Mouse (Mus musculus): ENCODE results near the gene Olfr1330. TPM values are rescaled to one million over a fixed set of nuclear protein-coding genes. Genes with fewer than 3 reads are reported as not detected.
"Not testable (repeated sequence)": the region's sequence is repeated elsewhere in the genome, so short reads cannot be mapped to it uniquely, and the experiment has no call there.

Olfr1330 gene
- polyA plus RNA-seq (2015; fragmentation: Nextera tagmentation; extraction: Ambion mirVana), result 0.06 and 0.08 TPM in 2 replicates

- no peak within 1 kb of the TSS for H3K4me3 ChIP-seq
- WGBS, result 82% methylated on average over 1 of the region's 1 CpGs
- H3K4me2 ChIP-seq, result no peak within 1 kb of the TSS
- ATAC-seq (replicated peaks; ENCODE audit: insufficient number of reproducible peaks, insufficient read depth, low FRiP score, low read depth), result no peak
- no peaks in the 10 kb centered on the region for H3K36me3 ChIP-seq
- no peaks in the 10 kb centered on the region for H3K4me1 ChIP-seq (replicated peaks)
- no peak within 1 kb of the TSS for H3K27ac ChIP-seq
- H3K9me3 ChIP-seq (replicated peaks), result no peaks in the 10 kb centered on the region
- H3K9ac ChIP-seq, result no peak within 1 kb of the TSS
- H3K27me3 ChIP-seq, result no peaks in the 10 kb centered on the region
These were observed at the start of gene Olfr1330 for GRCm38 (mm10) chr4:118888297-118888696. TSS of gene Olfr1330 (plus strand) at chr4:118888597.

GRCm38 (mm10) chr4:118861791-118862190, 26.6 kb upstream of the Olfr1330 start:
- 89% methylated on average over 1 of the region's 1 CpGs for WGBS
- Histone ChIP-seq H3K4me2 (no peak overlapping the region), H3K9ac (no peak overlapping the region), H3K4me1 (replicated peaks) (peaks cover 3% of the 10 kb centered on the region; the same call in 1 of the 2 replicates), H3K4me3 (no peak overlapping the region), H3K36me3 (no peaks in the 10 kb centered on the region), H3K9me3 (replicated peaks) (no peaks in the 10 kb centered on the region), H3K27ac (no peak overlapping the region), H3K27me3 (no peaks in the 10 kb centered on the region)
- ATAC-seq (replicated peaks; ENCODE audit: insufficient number of reproducible peaks, insufficient read depth, low FRiP score, low read depth), result no peak

GRCm38 (mm10) chr4:118862704-118863103, 25.7 kb upstream of the Olfr1330 start:
- no peak overlapping the region for H3K9ac ChIP-seq
- ATAC-seq (replicated peaks; ENCODE audit: insufficient number of reproducible peaks, insufficient read depth, low FRiP score, low read depth), result no peak
- H3K27me3 ChIP-seq, result no peaks in the 10 kb centered on the region
- no peak overlapping the region for H3K4me3 ChIP-seq
- no peaks in the 10 kb centered on the region for H3K36me3 ChIP-seq
- no peak overlapping the region for H3K27ac ChIP-seq
- H3K4me2 ChIP-seq, result no peak overlapping the region
- H3K9me3 ChIP-seq (replicated peaks), result no peaks in the 10 kb centered on the region
- WGBS, result 51% methylated on average over 4 of the region's 4 CpGs
- peaks cover 3% of the 10 kb centered on the region; the same call in 1 of the 2 replicates for H3K4me1 ChIP-seq (replicated peaks)

- Histone ChIP-seq H3K36me3 (no peaks in the 10 kb centered on the region), H3K4me1 (replicated peaks) (peaks cover 8% of the 10 kb centered on the region; the same call in 1 of the 2 replicates), H3K4me3 (no peak within 1 kb of the TSS), H3K27ac (no peak within 1 kb of the TSS), H3K27me3 (no peaks in the 10 kb centered on the region), H3K4me2 (no peak within 1 kb of the TSS), H3K9me3 (replicated peaks) (no peaks in the 10 kb centered on the region), H3K9ac (no peak within 1 kb of the TSS)
- WGBS, result 95% methylated on average over 1 of the region's 1 CpGs
- ATAC-seq (replicated peaks; ENCODE audit: insufficient number of reproducible peaks, insufficient read depth, low FRiP score, low read depth), result no peak
These were observed 24.0 kb upstream of the Olfr1330 start, which contains the start of gene Olfr1331 for GRCm38 (mm10) chr4:118864349-118864748. TSS of gene Olfr1331 (plus strand) at chr4:118864649.

- no peak overlapping the region for H3K4me2 ChIP-seq
- no peaks in the 10 kb centered on the region for H3K36me3 ChIP-seq
- H3K9ac ChIP-seq, result no peak overlapping the region
- H3K27me3 ChIP-seq, result no peaks in the 10 kb centered on the region
- H3K4me1 ChIP-seq (replicated peaks), result peaks cover 8% of the 10 kb centered on the region; the same call in 1 of the 2 replicates
- peak overlapping the region; percentile 74 for H3K27ac ChIP-seq
- H3K4me3 ChIP-seq, result no peak overlapping the region
- H3K9me3 ChIP-seq (replicated peaks), result no peaks in the 10 kb centered on the region
- peak; percentile 70 for ATAC-seq (replicated peaks; ENCODE audit: insufficient number of reproducible peaks, insufficient read depth, low FRiP score, low read depth)
These were observed 20.8 kb upstream of the Olfr1330 start for GRCm38 (mm10) chr4:118867566-118867965.

GRCm38 (mm10) chr4:118901981-118902380, 13.6 kb downstream of the Olfr1330 start:
- Histone ChIP-seq H3K36me3 (no peaks in the 10 kb centered on the region), H3K9me3 (replicated peaks) (no peaks in the 10 kb centered on the region), H3K9ac (no peak overlapping the region), H3K4me1 (replicated peaks) (no peaks in the 10 kb centered on the region), H3K27me3 (no peaks in the 10 kb centered on the region), H3K4me2 (no peak overlapping the region), H3K4me3 (no peak overlapping the region), H3K27ac (no peak overlapping the region)
- no peak for ATAC-seq (replicated peaks; ENCODE audit: insufficient number of reproducible peaks, insufficient read depth, low FRiP score, low read depth)
- 70% methylated on average over 2 of the region's 2 CpGs for WGBS

GRCm38 (mm10) chr4:118917365-118917764, 29.0 kb downstream of the Olfr1330 start, which contains the start of gene Olfr1329:
TSS of gene Olfr1329 (minus strand) at chr4:118917465.
- ATAC-seq (replicated peaks; ENCODE audit: insufficient number of reproducible peaks, insufficient read depth, low FRiP score, low read depth); H3K4me2 ChIP-seq; H3K27me3 ChIP-seq; H3K27ac ChIP-seq; H3K4me1 ChIP-seq (replicated peaks); H3K4me3 ChIP-seq; H3K9ac ChIP-seq; H3K36me3 ChIP-seq; H3K9me3 ChIP-seq (replicated peaks): not testable (repeated sequence)
- 38% methylated on average over 2 of the region's 2 CpGs for WGBS

GRCm38 (mm10) chr4:118931326-118931725, 42.9 kb downstream of the Olfr1330 start:
- WGBS, result 85% methylated on average over 3 of the region's 3 CpGs
- not testable (repeated sequence) for H3K9me3 ChIP-seq (replicated peaks); ATAC-seq (replicated peaks; ENCODE audit: insufficient number of reproducible peaks, insufficient read depth, low FRiP score, low read depth); H3K4me2 ChIP-seq; H3K27ac ChIP-seq; H3K4me3 ChIP-seq; H3K36me3 ChIP-seq; H3K27me3 ChIP-seq; H3K4me1 ChIP-seq (replicated peaks); H3K9ac ChIP-seq

- H3K9me3 ChIP-seq (replicated peaks), result no peaks in the 10 kb centered on the region
- no peak within 1 kb of the TSS for H3K27ac ChIP-seq
- WGBS, result 66% methylated on average over 2 of the region's 2 CpGs
- H3K27me3 ChIP-seq, result no peaks in the 10 kb centered on the region
- ATAC-seq (replicated peaks; ENCODE audit: insufficient number of reproducible peaks, insufficient read depth, low FRiP score, low read depth), result no peak
- H3K36me3 ChIP-seq, result no peaks in the 10 kb centered on the region
- H3K9ac ChIP-seq, result no peak within 1 kb of the TSS
- H3K4me1 ChIP-seq (replicated peaks), result no peaks in the 10 kb centered on the region
- H3K4me3 ChIP-seq, result no peak within 1 kb of the TSS
- H3K4me2 ChIP-seq, result no peak within 1 kb of the TSS
These were observed 50.1 kb downstream of the Olfr1330 start, which contains the start of gene Olfr1328 for GRCm38 (mm10) chr4:118938512-118938911. TSS of gene Olfr1328 (minus strand) at chr4:118938612.

Other genes starting within 250 kb of the Olfr1330 start
- gene Olfr62, start 229.6 kb upstream of the Olfr1330 start, polyA plus RNA-seq (2015; fragmentation: Nextera tagmentation; extraction: Ambion mirVana), result not detected in 2 replicates
- not detected in 2 replicates for gene Olfr1342, start 195.8 kb upstream of the Olfr1330 start, polyA plus RNA-seq (2015; fragmentation: Nextera tagmentation; extraction: Ambion mirVana)
- gene Olfr1341, start 185.1 kb upstream of the Olfr1330 start, polyA plus RNA-seq (2015; fragmentation: Nextera tagmentation; extraction: Ambion mirVana), result not detected in 2 replicates
- gene Olfr1340, start 168.5 kb upstream of the Olfr1330 start, polyA plus RNA-seq (2015; fragmentation: Nextera tagmentation; extraction: Ambion mirVana), result not detected in 2 replicates
- not detected in 2 replicates for gene Olfr1339, start 156.4 kb upstream of the Olfr1330 start, polyA plus RNA-seq (2015; fragmentation: Nextera tagmentation; extraction: Ambion mirVana)
- gene Olfr1338, start 129.9 kb upstream of the Olfr1330 start, polyA plus RNA-seq (2015; fragmentation: Nextera tagmentation; extraction: Ambion mirVana), result not detected in 2 replicates
- not detected in 2 replicates for gene Olfr1337, start 106.0 kb upstream of the Olfr1330 start, polyA plus RNA-seq (2015; fragmentation: Nextera tagmentation; extraction: Ambion mirVana)
- gene Olfr1335, start 78.7 kb upstream of the Olfr1330 start, polyA plus RNA-seq (2015; fragmentation: Nextera tagmentation; extraction: Ambion mirVana), result not detected in 2 replicates
- not detected in 2 replicates for gene Olfr1333, start 52.3 kb upstream of the Olfr1330 start, polyA plus RNA-seq (2015; fragmentation: Nextera tagmentation; extraction: Ambion mirVana)
- not detected in 2 replicates for gene Olfr1331, start 23.9 kb upstream of the Olfr1330 start, polyA plus RNA-seq (2015; fragmentation: Nextera tagmentation; extraction: Ambion mirVana)
- gene Olfr1329, start 28.9 kb downstream of the Olfr1330 start, polyA plus RNA-seq (2015; fragmentation: Nextera tagmentation; extraction: Ambion mirVana), result not detected in 2 replicates
- 0.04 TPM in 1 of 2 replicates, not detected in the other for gene Olfr1328, start 50.0 kb downstream of the Olfr1330 start, polyA plus RNA-seq (2015; fragmentation: Nextera tagmentation; extraction: Ambion mirVana)
- not detected in 2 replicates for gene Lao1, start 73.0 kb downstream of the Olfr1330 start, polyA plus RNA-seq (2015; fragmentation: Nextera tagmentation; extraction: Ambion mirVana)
- 119 and 127 TPM in 2 replicates for gene Slc2a1, start 220.1 kb downstream of the Olfr1330 start, polyA plus RNA-seq (2015; fragmentation: Nextera tagmentation; extraction: Ambion mirVana)

All from heart, embryonic 15.5 days (tissue).